Mouse (Mus musculus): ENCODE data around the gene Ptgfrn.

Gene Ptgfrn

GRCm38 (mm10) chr3:101092202-101092601 is 17.9 kb downstream of the Ptgfrn start:
- H3K4me1 ChIP-seq (replicated peaks; ENCODE audit: low read depth, low read length) = peaks cover 86% of the 10 kb centered on the region
- H3K36me3 ChIP-seq (ENCODE audit: insufficient read depth, low read length) = peaks cover under 1% of the 10 kb centered on the region
- H3K9me3 ChIP-seq (ENCODE audit: low read length) = no peaks in the 10 kb centered on the region
- TF ChIP-seq POU5F1 (IDR thresholded peaks at IDR 0.05; ENCODE audit: borderline replicate concordance, low read length) = peak; percentile 92
- TF ChIP-seq CTCF (conservative IDR thresholded peaks at IDR 0.05; ENCODE audit: low read length) = no peak
- no peak for TF ChIP-seq NANOG (IDR thresholded peaks at IDR 0.05; ENCODE audit: borderline replicate concordance, low read length)
- H3K4me3 ChIP-seq (replicated peaks; ENCODE audit: low read length) = peak overlapping the region; percentile 8; the same call in 1 of the 2 replicates
- H3K27me3 ChIP-seq (ENCODE audit: insufficient read depth, low read length) = no peaks in the 10 kb centered on the region

DNA sequence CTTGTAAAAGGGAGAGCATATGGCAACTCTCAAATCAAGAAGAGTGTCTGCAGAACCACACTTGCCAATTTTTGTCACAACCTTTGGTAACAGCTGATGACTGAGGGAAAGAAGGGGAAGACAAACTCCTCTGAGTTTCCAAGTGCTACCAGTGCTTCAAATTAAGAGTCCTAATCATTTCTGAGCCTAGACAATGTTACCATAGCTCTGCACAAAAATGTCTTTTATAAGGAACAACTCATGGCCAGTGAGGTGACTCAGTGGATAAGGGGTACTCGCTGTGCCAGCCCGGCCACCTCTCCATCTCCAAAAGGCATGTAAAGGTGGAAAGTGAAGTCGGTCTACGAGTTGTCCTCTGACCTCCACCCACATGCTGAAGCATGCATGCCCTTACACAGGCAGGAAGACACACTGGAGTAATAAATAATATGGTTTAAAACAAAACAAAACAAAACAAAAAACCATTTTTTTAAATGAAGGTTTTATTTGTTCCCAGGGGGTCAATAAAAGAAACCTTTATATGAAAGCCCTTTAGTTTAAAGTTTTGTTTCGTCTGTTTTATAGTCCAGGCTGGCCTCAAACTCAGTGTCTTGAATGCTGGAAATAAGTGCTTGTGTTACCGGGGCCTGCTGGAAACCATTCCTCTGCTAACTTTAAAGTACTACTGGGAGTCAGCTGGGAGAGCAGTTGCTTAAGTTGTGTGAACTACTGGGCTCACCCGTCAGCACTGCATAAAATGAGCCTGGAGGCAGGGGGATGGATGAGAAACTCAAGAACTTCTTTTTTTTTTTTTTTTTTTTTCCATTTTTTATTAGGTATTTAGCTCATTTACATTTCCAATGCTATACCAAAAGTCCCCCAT is 23.3 kb downstream of the Ptgfrn start:
- TF ChIP-seq POU5F1 (IDR thresholded peaks at IDR 0.05; ENCODE audit: borderline replicate concordance, low read length) (no peak), CTCF (conservative IDR thresholded peaks at IDR 0.05; ENCODE audit: low read length) (no peak), NANOG (IDR thresholded peaks at IDR 0.05; ENCODE audit: borderline replicate concordance, low read length) (no peak)
- Histone ChIP-seq H3K36me3 (ENCODE audit: insufficient read depth, low read length) (peaks cover 10% of the 10 kb centered on the region; the same call in 1 of the 2 replicates), H3K4me1 (replicated peaks; ENCODE audit: low read depth, low read length) (peaks cover 77% of the 10 kb centered on the region), H3K9me3 (ENCODE audit: low read length) (no peaks in the 10 kb centered on the region), H3K27me3 (ENCODE audit: insufficient read depth, low read length) (no peaks in the 10 kb centered on the region), H3K4me3 (replicated peaks; ENCODE audit: low read length) (no peak overlapping the region)

GRCm38 (mm10) chr3:101080925-101081324 is 29.2 kb downstream of the Ptgfrn start:
- Histone ChIP-seq H3K27me3 (ENCODE audit: insufficient read depth, low read length) (no peaks in the 10 kb centered on the region), H3K4me1 (replicated peaks; ENCODE audit: low read depth, low read length) (peaks cover 42% of the 10 kb centered on the region), H3K4me3 (replicated peaks; ENCODE audit: low read length) (no peak overlapping the region), H3K36me3 (ENCODE audit: insufficient read depth, low read length) (peaks cover 53% of the 10 kb centered on the region), H3K9me3 (ENCODE audit: low read length) (no peaks in the 10 kb centered on the region)
- no peak for TF ChIP-seq CTCF (conservative IDR thresholded peaks at IDR 0.05; ENCODE audit: low read length)
- no peak for TF ChIP-seq POU5F1 (IDR thresholded peaks at IDR 0.05; ENCODE audit: borderline replicate concordance, low read length)
- TF ChIP-seq NANOG (IDR thresholded peaks at IDR 0.05; ENCODE audit: borderline replicate concordance, low read length) = no peak

GRCm38 (mm10) chr3:101078344-101078743 is 31.7 kb downstream of the Ptgfrn start:
- peaks cover 63% of the 10 kb centered on the region for H3K36me3 ChIP-seq (ENCODE audit: insufficient read depth, low read length)
- no peaks in the 10 kb centered on the region for H3K27me3 ChIP-seq (ENCODE audit: insufficient read depth, low read length)
- no peak for TF ChIP-seq NANOG (IDR thresholded peaks at IDR 0.05; ENCODE audit: borderline replicate concordance, low read length)
- no peak for TF ChIP-seq POU5F1 (IDR thresholded peaks at IDR 0.05; ENCODE audit: borderline replicate concordance, low read length)
- TF ChIP-seq CTCF (conservative IDR thresholded peaks at IDR 0.05; ENCODE audit: low read length) = no peak
- H3K9me3 ChIP-seq (ENCODE audit: low read length) = no peaks in the 10 kb centered on the region
- peaks cover 25% of the 10 kb centered on the region for H3K4me1 ChIP-seq (replicated peaks; ENCODE audit: low read depth, low read length)
- no peak overlapping the region for H3K4me3 ChIP-seq (replicated peaks; ENCODE audit: low read length)

DNA sequence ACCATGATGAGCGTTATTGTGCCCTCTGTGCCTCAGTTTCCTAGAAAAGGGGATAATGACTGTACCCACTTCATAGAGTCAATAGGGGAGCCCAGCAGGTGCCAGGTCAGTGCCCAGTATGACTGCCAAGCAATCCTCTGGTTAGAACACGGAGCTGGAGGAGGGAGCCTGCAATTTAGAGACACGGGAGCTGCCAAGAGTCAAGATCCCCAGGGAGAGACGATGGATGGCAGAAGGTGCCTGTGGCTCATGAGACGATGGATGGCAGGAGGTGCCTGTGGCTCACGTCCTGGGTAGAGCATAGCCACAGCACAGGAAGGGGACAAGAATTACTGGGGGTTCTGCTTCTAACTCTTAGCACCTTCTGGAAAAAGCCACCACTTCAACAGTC is 32.4 kb downstream of the Ptgfrn start:
- no peak for TF ChIP-seq POU5F1 (IDR thresholded peaks at IDR 0.05; ENCODE audit: borderline replicate concordance, low read length)
- no peak for TF ChIP-seq CTCF (conservative IDR thresholded peaks at IDR 0.05; ENCODE audit: low read length)
- TF ChIP-seq NANOG (IDR thresholded peaks at IDR 0.05; ENCODE audit: borderline replicate concordance, low read length) = no peak
- Histone ChIP-seq H3K9me3 (ENCODE audit: low read length) (no peaks in the 10 kb centered on the region), H3K36me3 (ENCODE audit: insufficient read depth, low read length) (peaks cover 70% of the 10 kb centered on the region), H3K4me1 (replicated peaks; ENCODE audit: low read depth, low read length) (peaks cover 27% of the 10 kb centered on the region), H3K27me3 (ENCODE audit: insufficient read depth, low read length) (no peaks in the 10 kb centered on the region), H3K4me3 (replicated peaks; ENCODE audit: low read length) (no peak overlapping the region)

DNA sequence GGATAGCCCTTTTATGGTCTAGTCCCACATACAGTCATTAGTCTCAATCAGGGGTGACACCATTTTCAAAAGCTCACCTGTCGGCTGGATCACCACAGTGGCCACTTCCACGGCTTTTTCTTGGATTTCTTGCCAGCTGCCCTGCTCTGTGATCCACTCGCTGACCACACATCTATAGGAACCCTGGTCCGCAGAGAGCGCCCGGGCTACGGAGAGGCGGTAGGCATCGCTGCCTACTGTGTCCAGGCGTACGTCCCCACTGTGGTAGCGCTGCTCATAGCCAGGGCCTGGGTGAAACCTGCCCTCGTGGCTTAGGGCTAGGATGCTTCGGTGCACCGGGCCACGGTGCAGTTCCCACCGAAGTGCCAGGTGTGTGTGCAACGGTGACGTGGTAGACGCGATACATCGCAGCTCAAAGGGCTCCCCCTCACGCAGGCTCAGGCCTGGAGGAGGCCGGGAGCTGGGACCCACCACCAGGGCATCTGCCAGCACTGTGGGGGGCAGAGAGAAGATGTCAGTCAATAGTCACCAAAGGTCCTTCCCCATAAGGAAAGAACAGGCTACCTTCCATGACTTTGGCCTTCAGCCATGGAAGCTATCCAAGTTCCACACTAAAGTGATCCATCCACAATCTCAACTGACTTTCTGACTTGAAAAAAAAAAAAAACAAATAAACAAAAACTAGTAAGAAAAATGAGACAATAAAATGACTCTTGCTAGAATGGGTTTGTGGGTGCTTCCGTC is 32.9 kb downstream of the Ptgfrn start:
- H3K4me3 ChIP-seq (replicated peaks; ENCODE audit: low read length) = no peak overlapping the region
- no peaks in the 10 kb centered on the region for H3K27me3 ChIP-seq (ENCODE audit: insufficient read depth, low read length)
- peaks cover 31% of the 10 kb centered on the region for H3K4me1 ChIP-seq (replicated peaks; ENCODE audit: low read depth, low read length)
- no peaks in the 10 kb centered on the region for H3K9me3 ChIP-seq (ENCODE audit: low read length)
- peaks cover 75% of the 10 kb centered on the region for H3K36me3 ChIP-seq (ENCODE audit: insufficient read depth, low read length)
- TF ChIP-seq POU5F1 (IDR thresholded peaks at IDR 0.05; ENCODE audit: borderline replicate concordance, low read length) = no peak
- TF ChIP-seq NANOG (IDR thresholded peaks at IDR 0.05; ENCODE audit: borderline replicate concordance, low read length) = no peak
- no peak for TF ChIP-seq CTCF (conservative IDR thresholded peaks at IDR 0.05; ENCODE audit: low read length)

- Histone ChIP-seq H3K36me3 (ENCODE audit: insufficient read depth, low read length) (peaks cover 88% of the 10 kb centered on the region), H3K4me1 (replicated peaks; ENCODE audit: low read depth, low read length) (peaks cover 35% of the 10 kb centered on the region), H3K27me3 (ENCODE audit: insufficient read depth, low read length) (no peaks in the 10 kb centered on the region), H3K4me3 (replicated peaks; ENCODE audit: low read length) (no peak overlapping the region), H3K9me3 (ENCODE audit: low read length) (no peaks in the 10 kb centered on the region)
- no peak for TF ChIP-seq POU5F1 (IDR thresholded peaks at IDR 0.05; ENCODE audit: borderline replicate concordance, low read length)
These were observed 34.2 kb downstream of the Ptgfrn start for GRCm38 (mm10) chr3:101075866-101076265.

GRCm38 (mm10) chr3:101073384-101073783 is 36.7 kb downstream of the Ptgfrn start:
- peaks cover 91% of the 10 kb centered on the region for H3K36me3 ChIP-seq (ENCODE audit: insufficient read depth, low read length)
- no peaks in the 10 kb centered on the region for H3K9me3 ChIP-seq (ENCODE audit: low read length)
- peaks cover 55% of the 10 kb centered on the region for H3K4me1 ChIP-seq (replicated peaks; ENCODE audit: low read depth, low read length)
- H3K4me3 ChIP-seq (replicated peaks; ENCODE audit: low read length) = no peak overlapping the region
- no peaks in the 10 kb centered on the region for H3K27me3 ChIP-seq (ENCODE audit: insufficient read depth, low read length)
- TF ChIP-seq NANOG (IDR thresholded peaks at IDR 0.05; ENCODE audit: borderline replicate concordance, low read length) (no peak), CTCF (conservative IDR thresholded peaks at IDR 0.05; ENCODE audit: low read length) (no peak), POU5F1 (IDR thresholded peaks at IDR 0.05; ENCODE audit: borderline replicate concordance, low read length) (no peak)

Data from E14TG2a.4 (cell line).